Mouse (Mus musculus) bone marrow macrophage, adult 2 months (primary cell): ENCODE data around the gene Mkrn2.

Source experiments
- CTCF ChIP-seq: IDR thresholded peaks from 2 replicates; pipeline ENCODE4 v1.5.1; 2012; ENCODE audit warnings: low read depth, mild to moderate bottlenecking, low read length, moderate library complexity
- POLR2A ChIP-seq: IDR thresholded peaks from 2 replicates; pipeline ENCODE4 v1.6.1; 2012; ENCODE audit warnings: mild to moderate bottlenecking, low read depth, low read length, borderline replicate concordance

GRCm38 (mm10) chr6:115631056-115631795 is 29.5 kb downstream of the Mkrn2 start:
- TF ChIP-seq CTCF (no peak), POLR2A (no peak)
